ENCODE assay signal across 12 mouse cellular contexts in genomic region chr3:38846602-38847382, GRCm38 (mm10). TPM values are rescaled to one million over a fixed set of nuclear protein-coding genes. Genes with fewer than 3 reads are reported as not detected.
DNase-seq lines count a peak whose midpoint lies in the region; ATAC-seq and TF ChIP-seq lines count a peak whose summit lies in the region.
"Had no signal": no experiment of that assay in that cellular context is flagged by ENCODE, and none has a peak within 500 bp of the region (broad histone marks: within the 10 kb centered on the region; RNA-seq: fewer than 3 reads in every experiment).

No protein-coding gene starts in this region.

- H3K9ac ChIP-seq in kidney, postnatal 0 days (ENCODE audit: low read depth, low read length) = no peak overlapping the region
- H3K9ac ChIP-seq in kidney, embryonic 16.5 days (replicated peaks; ENCODE audit: low read length) = no peak overlapping the region
- no peak overlapping the region for H3K9ac ChIP-seq in hindbrain, embryonic 11.5 days (ENCODE audit: low read depth, low read length)
- H3K9ac ChIP-seq: liver, embryonic 12.5 days had no signal

- no peak overlapping the region for H3K4me2 ChIP-seq in kidney, postnatal 0 days (ENCODE audit: low read length)
- no peak overlapping the region for H3K4me2 ChIP-seq in kidney, embryonic 16.5 days (replicated peaks; ENCODE audit: low read depth, low read length)
- no peak overlapping the region for H3K4me2 ChIP-seq in hindbrain, embryonic 11.5 days (replicated peaks; ENCODE audit: low read depth, low read length)
- H3K4me2 ChIP-seq in myocyte (ENCODE audit: low read depth) = no peak overlapping the region
- H3K4me2 ChIP-seq: liver, embryonic 12.5 days had no signal

- TF ChIP-seq CTCF in kidney, postnatal 0 days (IDR thresholded peaks at IDR 0.05; ENCODE audit: low read depth) = no peak

- no peaks in the 10 kb centered on the region for H3K9me3 ChIP-seq in kidney, postnatal 0 days (replicated peaks; ENCODE audit: low read length)
- 0 out of 2 replicates have a peak, but pooled peaks cover 5% of the 10 kb centered on the region for H3K9me3 ChIP-seq in kidney, embryonic 16.5 days (ENCODE audit: low read length)
- H3K9me3 ChIP-seq in hindbrain, embryonic 11.5 days (ENCODE audit: control insufficient read depth, low read length) = no peaks in the 10 kb centered on the region
- H3K9me3 ChIP-seq: liver, embryonic 12.5 days had no signal

- no peaks in the 10 kb centered on the region for H3K79me2 ChIP-seq in myocyte (ENCODE audit: control insufficient read depth, insufficient read depth)

- H3K4me3 ChIP-seq in kidney, postnatal 0 days (replicated peaks; ENCODE audit: low read depth, low read length) = no peak overlapping the region
- no peak overlapping the region for H3K4me3 ChIP-seq in kidney, embryonic 16.5 days (ENCODE audit: low read length)
- no peak overlapping the region for H3K4me3 ChIP-seq in hindbrain, embryonic 11.5 days (ENCODE audit: low read depth, low read length)
- H3K4me3 ChIP-seq in myocyte = no peak overlapping the region
- H3K4me3 ChIP-seq: gastrocnemius, adult 2 months; liver, embryonic 12.5 days had no signal

- H3ac ChIP-seq in myocyte (ENCODE audit: control insufficient read depth, insufficient read length) = no peak overlapping the region

- DNase-seq in kidney, postnatal 0 days (ENCODE audit: low spot score) = peak; percentile 16
- DNase-seq in retina, postnatal 1 day = peak; percentile 39
- no peak for DNase-seq in retina, embryonic 14.5 days (ENCODE audit: low spot score)
- peak; percentile 49 for DNase-seq in hindbrain, embryonic 11.5 days (ENCODE audit: low spot score)
- DNase-seq in adrenal gland, adult 2 months = no peak
- no peak for DNase-seq in adrenal gland, postnatal 10 days
- DNase-seq: gastrocnemius, adult 2 months; kidney, adult 11 months had no signal

- no peaks in the 10 kb centered on the region for H3K36me3 ChIP-seq in kidney, postnatal 0 days (ENCODE audit: insufficient read depth, low read length)
- no peaks in the 10 kb centered on the region for H3K36me3 ChIP-seq in kidney, embryonic 16.5 days (ENCODE audit: insufficient read depth, low read length)
- H3K36me3 ChIP-seq in hindbrain, embryonic 11.5 days (ENCODE audit: control insufficient read depth, insufficient read depth, low read length) = no peaks in the 10 kb centered on the region
- no peaks in the 10 kb centered on the region for H3K36me3 ChIP-seq in myocyte (ENCODE audit: control insufficient read depth, insufficient read depth)
- H3K36me3 ChIP-seq: liver, embryonic 12.5 days had no signal

- H3K4me1 ChIP-seq in kidney, postnatal 0 days (replicated peaks; ENCODE audit: insufficient read depth, low read length) = no peaks in the 10 kb centered on the region
- H3K4me1 ChIP-seq in kidney, embryonic 16.5 days (ENCODE audit: insufficient read depth, low read length) = no peaks in the 10 kb centered on the region
- no peaks in the 10 kb centered on the region for H3K4me1 ChIP-seq in hindbrain, embryonic 11.5 days (replicated peaks; ENCODE audit: control insufficient read depth, insufficient read depth, low read length)

- H3K27ac ChIP-seq in kidney, postnatal 0 days = no peak overlapping the region
- H3K27ac ChIP-seq in kidney, embryonic 16.5 days (ENCODE audit: low read length) = no peak overlapping the region
- H3K27ac ChIP-seq in hindbrain, embryonic 11.5 days (ENCODE audit: low read depth, low read length) = peak overlapping the region; percentile 18; the same call in 1 of the 2 replicates
- H3K27ac ChIP-seq: gastrocnemius, adult 2 months; liver, embryonic 12.5 days had no signal

- no peaks in the 10 kb centered on the region for H3K27me3 ChIP-seq in kidney, postnatal 0 days (ENCODE audit: insufficient read depth, low read length)
- H3K27me3 ChIP-seq in kidney, embryonic 16.5 days (ENCODE audit: insufficient read depth, low read length) = no peaks in the 10 kb centered on the region
- H3K27me3 ChIP-seq in hindbrain, embryonic 11.5 days (ENCODE audit: control insufficient read depth, insufficient read depth, low read length) = no peaks in the 10 kb centered on the region
- no peaks in the 10 kb centered on the region for H3K27me3 ChIP-seq in myocyte (ENCODE audit: control insufficient read depth, insufficient read depth, insufficient read length)
- H3K27me3 ChIP-seq: liver, embryonic 12.5 days had no signal

- 48% methylated on average over 11 of the region's 11 CpGs for WGBS in kidney, postnatal 0 days
- 50% methylated on average over 11 of the region's 11 CpGs for WGBS in kidney, embryonic 16.5 days
- 36% methylated on average over 11 of the region's 11 CpGs for WGBS in hindbrain, embryonic 11.5 days

- ATAC-seq in kidney, postnatal 0 days (replicated peaks; ENCODE audit: low FRiP score, low read depth) = no peak
- ATAC-seq in kidney, embryonic 16.5 days (ENCODE audit: low FRiP score, low TSS enrichment) = no peak
- ATAC-seq in hindbrain, embryonic 11.5 days (ENCODE audit: low FRiP score) = peak; percentile 67; the same call in 1 of the 2 replicates
- ATAC-seq: CD4-positive, CD25-positive, alpha-beta regulatory T cell, adult 4 months; liver, embryonic 12.5 days had no signal

- no peak for TF ChIP-seq POLR2A in myocyte (IDR thresholded peaks at IDR 0.05; ENCODE audit: insufficient read length, low read depth)

TF ChIP-seq in myocyte, 11 proteins besides CTCF, POLR2A, EP300 and RAD21:
- no peak for TF ChIP-seq TCF12 (IDR thresholded peaks at IDR 0.05; ENCODE audit: insufficient read depth, poor library complexity, severe bottlenecking)
- peak in 1 of 3 experiments; percentile 36 for TF ChIP-seq MYOG (IDR thresholded peaks at IDR 0.05; ENCODE audit: control insufficient read depth in 1 of 3, insufficient read depth in 1 of 3, insufficient read length in 2 of 3, low read depth in 2 of 3)
- TF ChIP-seq CEBPB (IDR thresholded peaks at IDR 0.05; ENCODE audit: insufficient read depth, poor library complexity, severe bottlenecking) = no peak
- TF ChIP-seq MYOD1 (IDR thresholded peaks at IDR 0.05; ENCODE audit: control insufficient read depth in 1 of 3, insufficient read length in 2 of 3, low read depth in 2 of 3) = peak in 2 of 3 experiments; percentile 10 to 38
- TF ChIP-seq REST (IDR thresholded peaks at IDR 0.05; ENCODE audit: insufficient read depth, insufficient read length) = no peak

RNA-seq across cellular contexts. Expression of gene Fat4, which starts 39.9 kb away (rescaled TPM):
- polyA plus RNA-seq in kidney, postnatal 0 days (2015; fragmentation: Nextera tagmentation; extraction: Ambion mirVana) = 3.9 and 4.1 TPM in 2 replicates
- polyA plus RNA-seq in kidney, embryonic 16.5 days (2015; fragmentation: Nextera tagmentation; extraction: Ambion mirVana) = 5.8 and 7.1 TPM in 2 replicates
- polyA plus RNA-seq in hindbrain, embryonic 11.5 days (2014; fragmentation: Nextera tagmentation; extraction: Ambion mirVana) = 13.5 and 15.2 TPM in 2 replicates
- polyA plus RNA-seq in myocyte (2012; fragmentation: generic; extraction: Trizol) = 0.24 TPM
- 10 to 100 TPM; 12.1 to 16.8 TPM for total RNA-seq in adrenal gland, adult 2 months (2021)
- polyA plus RNA-seq in adrenal gland, adult 2 months (2012; rRNA removed) = 2.6 and 4.5 TPM in 2 replicates
- 10 to 100 TPM; 15.7 to 24.8 TPM for total RNA-seq in adrenal gland, postnatal 10 days (2021)
- polyA plus RNA-seq: CD4-positive, CD25-positive, alpha-beta regulatory T cell, adult 4 months had no signal

Comparison
In these comparisons a context has a peak if more than half of its experiments do, and no peak if none do; other contexts are left out.
1. DNase-seq: peak in kidney, postnatal 0 days (single experiment), retina, postnatal 1 day (single experiment) and hindbrain, embryonic 11.5 days (single experiment); none in retina, embryonic 14.5 days (single experiment), adrenal gland, adult 2 months (single experiment) and adrenal gland, postnatal 10 days (single experiment).